Mouse (Mus musculus): ENCODE measurements around the gene B3gat2.

The B3gat2 gene

GRCm38 (mm10) chr1:23834246-23834645 is 72.7 kb downstream of the B3gat2 start:
- DNase-seq (ENCODE audit: low read depth, low spot score), result no peak

DNA sequence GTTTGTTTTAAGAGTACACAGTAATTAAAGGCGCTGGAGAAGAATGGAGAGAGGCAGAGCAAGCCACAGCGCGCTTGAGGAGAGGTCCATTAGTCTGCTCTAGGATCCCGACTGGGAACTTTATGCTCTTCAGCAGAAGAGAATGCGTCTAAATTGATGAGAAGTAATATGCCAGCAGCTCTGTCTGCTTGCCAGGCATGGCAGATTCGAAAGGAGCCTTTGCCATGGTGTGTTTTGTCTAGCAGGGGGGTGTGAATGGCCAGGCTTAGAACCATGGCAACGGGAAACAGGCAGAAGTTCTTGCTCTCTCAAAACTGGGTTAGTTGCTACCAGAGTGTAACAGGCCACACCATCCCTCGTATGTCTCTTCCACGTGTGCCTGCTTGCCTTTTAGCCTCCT is 73.3 kb downstream of the B3gat2 start:
- DNase-seq (ENCODE audit: low read depth, low spot score), result no peak

- no peak for DNase-seq (ENCODE audit: low read depth, low spot score)
These were observed 75.1 kb downstream of the B3gat2 start for GRCm38 (mm10) chr1:23836630-23837029.

DNA sequence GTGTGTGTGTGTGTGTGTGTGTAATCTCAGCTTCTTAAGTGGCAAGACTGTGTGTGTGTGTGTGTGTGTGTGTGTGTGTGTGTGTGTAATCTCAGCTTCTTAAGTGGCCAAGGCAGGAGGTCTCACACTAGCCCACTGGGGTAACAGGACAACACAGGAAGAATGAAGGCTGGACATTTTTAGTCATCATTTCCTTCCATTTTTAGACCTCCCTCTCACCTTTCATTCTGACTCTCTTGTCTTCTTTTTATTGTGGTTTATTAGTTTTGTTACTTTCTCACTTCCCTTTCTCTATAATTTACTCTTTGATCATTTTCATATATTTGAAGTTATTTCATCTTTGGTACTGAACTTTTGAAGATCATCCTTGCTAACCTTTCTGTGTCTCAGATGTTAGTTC is 79.4 kb downstream of the B3gat2 start:
- DNase-seq (ENCODE audit: low read depth, low spot score), result no peak

- DNase-seq (ENCODE audit: low read depth, low spot score), result no peak
These were observed 81.1 kb downstream of the B3gat2 start for GRCm38 (mm10) chr1:23842629-23843028.

DNA sequence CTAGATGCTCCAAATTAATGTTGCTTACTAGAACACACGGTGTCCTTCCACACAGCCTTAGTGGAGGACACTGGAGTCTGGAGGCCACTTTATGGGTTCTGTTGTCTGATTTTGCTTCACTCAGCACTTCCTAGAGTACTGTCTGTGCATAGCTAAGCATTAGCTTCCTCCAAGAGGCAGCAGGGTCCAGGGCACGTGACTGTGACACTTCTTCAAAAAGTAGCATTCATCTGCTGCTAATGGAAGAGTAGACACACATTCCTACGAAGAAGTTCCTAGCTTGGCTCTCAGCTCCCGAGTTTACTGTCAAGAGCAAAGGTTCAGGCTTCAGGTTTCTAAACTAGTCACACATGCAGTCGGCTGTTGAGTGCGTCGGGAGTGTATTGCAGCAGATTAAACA is 82.2 kb downstream of the B3gat2 start:
- DNase-seq (ENCODE audit: low read depth, low spot score), result no peak

- no peak for DNase-seq (ENCODE audit: low read depth, low spot score)
These were observed 83.5 kb downstream of the B3gat2 start for GRCm38 (mm10) chr1:23845007-23845406.

- DNase-seq (ENCODE audit: low read depth, low spot score), result no peak
These were observed 84.6 kb downstream of the B3gat2 start for GRCm38 (mm10) chr1:23846044-23846680.

DNA sequence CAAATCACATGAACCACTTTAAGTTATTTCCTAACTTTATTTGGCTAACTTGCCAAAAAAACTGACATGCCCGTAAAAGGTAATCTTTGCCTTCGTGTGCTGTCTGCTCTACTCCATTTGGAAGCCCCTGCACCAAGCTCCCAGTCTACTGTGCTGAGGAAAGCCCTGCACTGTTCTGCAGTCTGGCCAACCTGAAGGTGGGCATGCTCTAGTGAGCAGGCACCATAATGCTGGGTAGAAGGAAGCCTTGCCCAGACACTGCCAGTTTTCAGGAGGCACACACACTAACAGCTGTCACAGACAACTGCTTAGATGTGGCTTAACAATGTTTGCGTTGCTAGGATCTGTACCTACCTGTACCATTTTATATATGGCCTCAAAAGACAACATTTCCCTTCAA is 94.1 kb downstream of the B3gat2 start:
- DNase-seq (ENCODE audit: low read depth, low spot score), result no peak

- no peak for DNase-seq (ENCODE audit: low read depth, low spot score)
These were observed 99.4 kb downstream of the B3gat2 start for GRCm38 (mm10) chr1:23860944-23861343.

GRCm38 (mm10) chr1:23865566-23865965 is 104.0 kb downstream of the B3gat2 start:
- no peak for DNase-seq (ENCODE audit: low read depth, low spot score)

DNA sequence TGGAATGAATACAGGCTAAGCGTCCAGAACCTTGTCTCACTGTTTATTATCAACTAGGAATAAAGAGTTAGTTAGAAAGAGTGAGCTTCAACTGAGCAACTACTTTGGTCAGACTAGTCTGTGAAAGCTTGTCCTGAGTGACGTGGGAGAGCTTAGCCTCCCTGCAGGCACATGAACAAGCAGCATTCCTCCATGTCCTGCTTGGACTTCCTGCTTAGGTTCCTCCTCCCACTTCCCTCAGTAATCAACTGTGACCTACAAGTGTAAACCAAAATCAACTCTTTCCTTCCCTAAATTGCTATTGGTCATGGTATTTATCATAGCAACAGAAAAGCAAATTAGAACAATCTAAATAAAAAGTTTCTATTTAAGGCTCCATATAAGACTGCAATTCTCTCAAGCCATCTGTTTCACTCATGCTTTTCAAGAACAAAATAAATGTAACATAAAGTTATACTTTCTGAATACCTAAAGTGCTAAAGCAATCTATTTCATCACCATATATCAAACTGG is 105.9 kb downstream of the B3gat2 start:
- DNase-seq (ENCODE audit: low read depth, low spot score), result no peak

DNA sequence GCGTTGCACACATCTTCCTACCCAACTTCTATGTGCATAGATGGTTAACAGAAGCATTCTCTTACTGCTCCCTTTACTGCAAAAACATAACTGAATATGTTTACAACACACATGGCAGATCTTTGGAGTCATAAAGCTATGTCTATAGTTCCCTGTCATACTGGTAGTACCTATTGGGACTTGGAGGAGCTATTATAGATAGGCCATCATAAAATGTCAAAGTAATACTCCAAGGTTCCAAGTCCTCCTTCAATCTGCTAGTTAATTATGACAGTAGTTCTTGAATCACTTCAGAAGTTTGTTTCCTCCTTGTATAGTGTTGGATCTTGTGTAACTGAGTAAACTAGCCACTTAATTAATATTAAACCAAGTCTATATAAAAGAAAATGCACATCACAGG is 110.6 kb downstream of the B3gat2 start:
- DNase-seq (ENCODE audit: low read depth, low spot score), result no peak

DNA sequence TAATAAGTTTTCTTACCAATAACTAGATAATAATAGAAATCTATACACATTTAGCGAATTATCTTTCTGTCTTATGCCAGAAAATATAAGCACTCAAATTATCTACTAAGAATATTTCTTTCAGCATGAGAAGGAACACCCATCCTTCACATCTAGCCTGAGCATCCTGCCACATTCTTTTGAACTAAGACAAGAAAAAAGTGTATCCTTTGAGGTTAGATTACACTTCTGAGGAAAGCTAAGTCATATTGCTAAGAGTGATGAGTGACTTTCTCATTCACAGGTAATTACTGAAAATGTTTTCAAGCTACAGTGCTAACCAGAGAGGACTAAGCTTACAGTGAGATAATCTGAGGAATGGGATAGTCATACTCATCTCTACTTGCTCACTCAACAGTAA is 121.1 kb downstream of the B3gat2 start:
- no peak for DNase-seq (ENCODE audit: low read depth, low spot score)

GRCm38 (mm10) chr1:23884087-23884668 is 122.6 kb downstream of the B3gat2 start:
- DNase-seq (ENCODE audit: low read depth, low spot score), result no peak

GRCm38 (mm10) chr1:23884914-23885313 is 123.4 kb downstream of the B3gat2 start:
- no peak for DNase-seq (ENCODE audit: low read depth, low spot score)

GRCm38 (mm10) chr1:23892072-23892471 is 130.5 kb downstream of the B3gat2 start:
- DNase-seq (ENCODE audit: low read depth, low spot score), result no peak
